Mouse (Mus musculus) myocyte (in vitro differentiated cells): ENCODE results near the gene Prokr1.

Experiments
- CEBPB ChIP-seq: IDR thresholded peaks from 2 replicates; pipeline ENCODE4 v1.6.1; 2011; ENCODE audit warnings: mild to moderate bottlenecking, moderate library complexity; ENCODE audit not compliant: poor library complexity, insufficient read depth, severe bottlenecking
- E2F4 ChIP-seq: IDR thresholded peaks from one replicate; pipeline ENCODE4 v1.6.1; 2011; ENCODE audit warnings: mild to moderate bottlenecking, control low read depth, moderate library complexity; ENCODE audit not compliant: insufficient read depth
- MAX ChIP-seq: IDR thresholded peaks from one replicate; pipeline ENCODE4 v1.6.1; 2011; ENCODE audit warnings: low read depth, mild to moderate bottlenecking, control low read depth
- MYOD1 ChIP-seq, 3 experiments: IDR thresholded peaks; one replicate each; pipeline ENCODE4 v1.6.1; 2011; ENCODE audit warnings: control low read depth in 2 of 3, low read depth in 2 of 3, mild to moderate bottlenecking in 2 of 3, moderate library complexity in 1 of 3; ENCODE audit not compliant: insufficient read length in 2 of 3, control insufficient read depth in 1 of 3
- POLR2A ChIP-seq: IDR thresholded peaks from one replicate; pipeline ENCODE4 v1.6.1; 2011; ENCODE audit warnings: low read depth, mild to moderate bottlenecking, control low read depth, moderate library complexity; ENCODE audit not compliant: insufficient read length
- POLR2AphosphoS2 ChIP-seq: IDR thresholded peaks from one replicate; pipeline ENCODE4 v1.6.1; 2011; ENCODE audit warnings: low read depth, control low read depth; ENCODE audit not compliant: insufficient read length
- REST ChIP-seq: IDR thresholded peaks from one replicate; pipeline ENCODE4 v1.6.1; 2011; ENCODE audit warnings: mild to moderate bottlenecking, control low read depth, moderate library complexity; ENCODE audit not compliant: insufficient read depth, insufficient read length
- SRF ChIP-seq: IDR thresholded peaks from one replicate; pipeline ENCODE4 v1.6.1; 2011; ENCODE audit warnings: low read depth; ENCODE audit not compliant: control insufficient read depth, insufficient read length
- TCF12 ChIP-seq: IDR thresholded peaks from one replicate; pipeline ENCODE4 v1.6.1; 2011; ENCODE audit warnings: mild to moderate bottlenecking, control low read depth; ENCODE audit not compliant: poor library complexity, insufficient read depth, severe bottlenecking
- TCF3 ChIP-seq: IDR thresholded peaks from one replicate; pipeline ENCODE4 v1.6.1; 2011; ENCODE audit warnings: low read depth, control low read depth; ENCODE audit not compliant: insufficient read length
- USF1 ChIP-seq: IDR thresholded peaks from one replicate; pipeline ENCODE4 v1.6.1; 2011; ENCODE audit warnings: low read depth, mild to moderate bottlenecking, control low read depth, moderate library complexity

- TF ChIP-seq POLR2A (no peak), POLR2AphosphoS2 (no peak), MAX (no peak), USF1 (no peak), E2F4 (no peak), CEBPB (no peak), MYOD1 (IDR thresholded peaks at IDR 0.05; ENCODE audit: control insufficient read depth in 1 of 3, insufficient read length in 2 of 3, low read depth in 2 of 3) (no peak), SRF (no peak), TCF3 (no peak), TCF12 (no peak), REST (no peak)
Measured at GRCm38 (mm10) chr6:87618021-87618420, 27.5 kb upstream of the Prokr1 start.
